Mouse (Mus musculus) heart, embryonic 16.5 days (tissue): Measurements from ENCODE around the gene Heca. TPM values are rescaled to one million over a fixed set of nuclear protein-coding genes. Genes with fewer than 3 reads are reported as not detected.
"Not testable (repeated sequence)": the region's sequence is repeated elsewhere in the genome, so short reads cannot be mapped to it uniquely, and the experiment has no call there.

Experiments
- ATAC-seq: fragments of 200-750 bp; cut with Nextera tagmentation; replicated peaks from 2 replicates; pipeline ENCODE4 v1.8.0; 2017; ENCODE audit warnings: moderate number of reproducible peaks; ENCODE audit not compliant: insufficient read depth, low FRiP score; ENCODE audit errors: extremely low read depth
- H3K27ac ChIP-seq: fragments of 300-500 bp; sonication (generic); 2 replicates; pipeline ENCODE4 v1.5.1; 2014; ENCODE audit warnings: mild to moderate bottlenecking, low read length, control low read depth, moderate library complexity
- H3K27me3 ChIP-seq: fragments of 300-500 bp; sonication (generic); 2 replicates; pipeline ENCODE4 v1.6.1; 2014; ENCODE audit warnings: low read length, mixed read lengths; ENCODE audit not compliant: control insufficient read depth, insufficient read depth
- H3K36me3 ChIP-seq: fragments of 300-500 bp; sonication (generic); 2 replicates; pipeline ENCODE4 v1.6.1; 2014; ENCODE audit not compliant: control insufficient read depth, insufficient read depth
- H3K4me1 ChIP-seq: fragments of 300-500 bp; sonication (generic); 2 replicates; pipeline ENCODE4 v1.6.1; 2014; ENCODE audit warnings: low read length, mixed read lengths; ENCODE audit not compliant: control insufficient read depth, insufficient read depth
- H3K4me2 ChIP-seq: fragments of 300-500 bp; sonication (generic); 2 replicates; pipeline ENCODE4 v1.6.1; 2014; ENCODE audit warnings: low read depth, mild to moderate bottlenecking, control low read depth, low read length
- H3K4me3 ChIP-seq: fragments of 300-500 bp; sonication (generic); 2 replicates; pipeline ENCODE4 v1.5.1; 2014; ENCODE audit warnings: mild to moderate bottlenecking, control low read depth, low read length
- H3K9ac ChIP-seq: fragments of 300-500 bp; sonication (generic); 2 replicates; pipeline ENCODE4 v1.6.1; 2014; ENCODE audit warnings: low read length, control low read depth
- H3K9me3 ChIP-seq: fragments of 300-500 bp; sonication (generic); replicated peaks from 2 replicates; pipeline ENCODE4 v1.6.1; 2016; ENCODE audit warnings: low read length; ENCODE audit not compliant: control insufficient read depth
- WGBS: fragments of 180-500 bp; shearing (Covaris S2); extraction: QIAGEN DNeasy Blood & Tissue Kit; methylation state at CpG from one replicate; pipeline ENCODE4 v1.1.7; 2014; 5-methylcytosine and 5-hydroxymethylcytosine counted together
- polyA plus RNA-seq: library from polyadenylated mRNA; unstranded; fragments of >200 nt; fragmentation: Nextera tagmentation; extraction: Ambion mirVana; gene quantifications from 2 replicates; pipeline ENCODE4 v1.2.1, GENCODE M21; 2015

Gene Heca
- polyA plus RNA-seq, 1 experiment from 2014 or later, result 5.4 TPM

- Histone ChIP-seq H3K9ac (no peak overlapping the region), H3K36me3 (no peaks in the 10 kb centered on the region; the same call in none of the 2 replicates), H3K4me3 (no peak overlapping the region), H3K4me2 (no peak overlapping the region), H3K27me3 (no peaks in the 10 kb centered on the region), H3K9me3 (no peaks in the 10 kb centered on the region), H3K4me1 (peaks cover 13% of the 10 kb centered on the region), H3K27ac (no peak overlapping the region)
- no peak for ATAC-seq
- 55% methylated on average over 2 of the region's 2 CpGs for WGBS
Observed at GRCm38 (mm10) chr10:17919032-17919431, 28.8 kb downstream of the Heca start.

- Histone ChIP-seq H3K4me1 (peaks cover 9% of the 10 kb centered on the region), H3K9me3 (0 out of 2 replicates have a peak, but pooled peaks cover 4% of the 10 kb centered on the region), H3K9ac (no peak overlapping the region), H3K4me3 (no peak overlapping the region), H3K27ac (no peak overlapping the region), H3K27me3 (no peaks in the 10 kb centered on the region), H3K4me2 (no peak overlapping the region), H3K36me3 (peaks cover 19% of the 10 kb centered on the region)
- no peak for ATAC-seq
- 62% methylated on average over 4 of the region's 4 CpGs for WGBS
Observed at GRCm38 (mm10) chr10:17908731-17909130, 39.1 kb downstream of the Heca start.

GRCm38 (mm10) chr10:17906405-17906804, 41.5 kb downstream of the Heca start:
- peaks cover 26% of the 10 kb centered on the region for H3K36me3 ChIP-seq
- not testable (repeated sequence) for H3K4me3 ChIP-seq, H3K4me2 ChIP-seq, H3K27me3 ChIP-seq, H3K27ac ChIP-seq, H3K9me3 ChIP-seq, H3K4me1 ChIP-seq, ATAC-seq, H3K9ac ChIP-seq
- 52% methylated on average over 3 of the region's 3 CpGs for WGBS

- Histone ChIP-seq H3K4me1 (no peaks in the 10 kb centered on the region; the same call in 1 of the 2 replicates), H3K36me3 (peaks cover 33% of the 10 kb centered on the region), H3K27me3 (no peaks in the 10 kb centered on the region), H3K4me3 (no peak overlapping the region), H3K4me2 (no peak overlapping the region), H3K27ac (no peak overlapping the region), H3K9me3 (0 out of 2 replicates have a peak, but pooled peaks cover 4% of the 10 kb centered on the region), H3K9ac (no peak overlapping the region)
- 84% methylated on average over 2 of the region's 2 CpGs for WGBS
- no peak for ATAC-seq
Observed at GRCm38 (mm10) chr10:17903449-17903848, 44.4 kb downstream of the Heca start.

- no peaks in the 10 kb centered on the region for H3K36me3 ChIP-seq
- no peak overlapping the region for H3K27ac ChIP-seq
- H3K4me1 ChIP-seq, result 0 out of 2 replicates have a peak, but pooled peaks cover 2% of the 10 kb centered on the region
- no peak for ATAC-seq
- H3K9ac ChIP-seq, result no peak overlapping the region
- H3K27me3 ChIP-seq, result no peaks in the 10 kb centered on the region
- no peak overlapping the region for H3K4me2 ChIP-seq
- H3K9me3 ChIP-seq, result no peaks in the 10 kb centered on the region
- no peak overlapping the region for H3K4me3 ChIP-seq
- WGBS, result 68% methylated on average over 2 of the region's 2 CpGs
Observed at GRCm38 (mm10) chr10:17880724-17881123, 67.1 kb downstream of the Heca start.

GRCm38 (mm10) chr10:17880038-17880437, 67.8 kb downstream of the Heca start:
- no peaks in the 10 kb centered on the region for H3K36me3 ChIP-seq
- no peaks in the 10 kb centered on the region for H3K27me3 ChIP-seq
- no peak overlapping the region for H3K4me3 ChIP-seq
- H3K4me1 ChIP-seq, result 0 out of 2 replicates have a peak, but pooled peaks cover 2% of the 10 kb centered on the region
- no peak overlapping the region for H3K27ac ChIP-seq
- no peak overlapping the region for H3K4me2 ChIP-seq
- H3K9me3 ChIP-seq, result no peaks in the 10 kb centered on the region
- H3K9ac ChIP-seq, result no peak overlapping the region
- ATAC-seq, result no peak
- 78% methylated on average over 3 of the region's 3 CpGs for WGBS

- H3K36me3 ChIP-seq, result no peaks in the 10 kb centered on the region
- H3K9me3 ChIP-seq, result no peaks in the 10 kb centered on the region
- no peak overlapping the region for H3K4me2 ChIP-seq
- no peaks in the 10 kb centered on the region for H3K27me3 ChIP-seq
- no peak for ATAC-seq
- 46% methylated on average over 8 of the region's 8 CpGs for WGBS
- H3K4me1 ChIP-seq, result 0 out of 2 replicates have a peak, but pooled peaks cover 2% of the 10 kb centered on the region
- no peak overlapping the region for H3K9ac ChIP-seq
- no peak overlapping the region for H3K4me3 ChIP-seq
- H3K27ac ChIP-seq, result no peak overlapping the region
Observed at GRCm38 (mm10) chr10:17878002-17878919, 69.6 kb downstream of the Heca start.

- WGBS, result 35% methylated on average over 5 of the region's 5 CpGs
- Histone ChIP-seq H3K4me2 (no peak overlapping the region), H3K36me3 (no peaks in the 10 kb centered on the region), H3K9ac (no peak overlapping the region; the same call in 1 of the 2 replicates), H3K4me1 (peaks cover 4% of the 10 kb centered on the region), H3K27ac (no peak overlapping the region), H3K27me3 (no peaks in the 10 kb centered on the region), H3K9me3 (no peaks in the 10 kb centered on the region), H3K4me3 (no peak overlapping the region)
- ATAC-seq, result peak; percentile 86
Observed at GRCm38 (mm10) chr10:17869822-17870662, 77.8 kb downstream of the Heca start.
